Mouse (Mus musculus) CD4-positive, CD25-positive, alpha-beta regulatory T cell, adult 4 months (primary cell): ENCODE data around the gene Gm4553. TPM values are rescaled to one million over a fixed set of nuclear protein-coding genes. Genes with fewer than 3 reads are reported as not detected.
"Not testable (repeated sequence)": the region's sequence is repeated elsewhere in the genome, so short reads cannot be mapped to it uniquely, and the experiment has no call there.

Experiments used
- ATAC-seq: one replicate; pipeline ENCODE4 v1.8.0; 2017
- polyA plus RNA-seq, 2 experiments: library from polyadenylated mRNA; unstranded; fragments of 100-300 nt; shearing (Covaris generic); gene quantifications; one replicate each; pipeline ENCODE4 v1.2.1; 2017

Gene Gm4553
- polyA plus RNA-seq, 2 experiments from 2014 or later = not detected

- no peak for ATAC-seq
These were observed 31.1 kb downstream of the Gm4553 start for GRCm38 (mm10) chr7:142134206-142134995.

GRCm38 (mm10) chr7:142128843-142129242 is 36.7 kb downstream of the Gm4553 start:
- ATAC-seq = no peak

- not testable (repeated sequence) for ATAC-seq
These were observed 44.9 kb downstream of the Gm4553 start, which contains the start of gene Gm45618 for GRCm38 (mm10) chr7:142120629-142121028. TSS of gene Gm45618 (minus strand) at chr7:142120729.

- ATAC-seq = no peak
These were observed 45.9 kb downstream of the Gm4553 start for GRCm38 (mm10) chr7:142119632-142120031.

Other genes with a start within 250 kb of the Gm4553 start
- gene Tollip, start 247.2 kb downstream of the Gm4553 start, polyA plus RNA-seq = 10 to 100 TPM; 18.5 to 34.9 TPM
- under 1 TPM; 0.29 to 0.52 TPM for gene Brsk2, start 216.0 kb downstream of the Gm4553 start, polyA plus RNA-seq
- gene Mob2, start 104.7 kb downstream of the Gm4553 start, polyA plus RNA-seq = 10 to 100 TPM; 63.0 to 78.7 TPM
- gene Dusp8, start 69.9 kb downstream of the Gm4553 start, polyA plus RNA-seq = under 1 TPM in 1 of 2 experiments, not detected in 1; 0.17 TPM
- not detected for gene Gm45618, start 45.0 kb downstream of the Gm4553 start, polyA plus RNA-seq
- gene Gm39115, start 29.7 kb downstream of the Gm4553 start, polyA plus RNA-seq = not detected
- not detected for gene Gm45337, start 21.1 kb downstream of the Gm4553 start, polyA plus RNA-seq
- not detected for gene Gm29735, start 8.6 kb downstream of the Gm4553 start, polyA plus RNA-seq
- not detected for gene Krtap5-2, start 10.3 kb upstream of the Gm4553 start, polyA plus RNA-seq
- not detected for gene Gm10153, start 24.6 kb upstream of the Gm4553 start, polyA plus RNA-seq
- gene Krtap5-3, start 35.6 kb upstream of the Gm4553 start, polyA plus RNA-seq = not detected
- gene Gm7579, start 46.1 kb upstream of the Gm4553 start, polyA plus RNA-seq = not detected
- not detected for gene Krtap5-5, start 64.2 kb upstream of the Gm4553 start, polyA plus RNA-seq
- not detected for gene Gm40460, start 75.3 kb upstream of the Gm4553 start, polyA plus RNA-seq
- gene Gm2431, start 92.6 kb upstream of the Gm4553 start, polyA plus RNA-seq = not detected
- not detected for gene Gm4559, start 108.6 kb upstream of the Gm4553 start, polyA plus RNA-seq
- gene Krtap5-1, start 131.4 kb upstream of the Gm4553 start, polyA plus RNA-seq = not detected
- not detected for gene Krtap5-4, start 137.8 kb upstream of the Gm4553 start, polyA plus RNA-seq
- under 1 TPM in 1 of 2 experiments, not detected in 1; 0.91 TPM for gene Ifitm10, start 208.0 kb upstream of the Gm4553 start, polyA plus RNA-seq
- not detected for gene Gm49369, start 216.9 kb upstream of the Gm4553 start, polyA plus RNA-seq
- gene Ctsd, start 222.3 kb upstream of the Gm4553 start, polyA plus RNA-seq = 100 to 1,000 TPM; 277 to 325 TPM